Mouse (Mus musculus) heart, embryonic 12.5 days (tissue): Measurements from ENCODE around the gene Plppr1. TPM values are rescaled to one million over a fixed set of nuclear protein-coding genes. Genes with fewer than 3 reads are reported as not detected.
"Not testable (repeated sequence)": the region's sequence is repeated elsewhere in the genome, so short reads cannot be mapped to it uniquely, and the experiment has no call there.

Source experiments
- ATAC-seq: fragments of 200-750 bp; cut with Nextera tagmentation; 2 replicates; pipeline ENCODE4 v1.8.0; 2017; ENCODE audit warnings: moderate TSS enrichment, moderate library complexity; ENCODE audit not compliant: insufficient number of reproducible peaks, low FRiP score
- H3K27ac ChIP-seq: fragments of 300-500 bp; sonication (generic); 2 replicates; pipeline ENCODE4 v1.5.1; 2016; ENCODE audit warnings: mild to moderate bottlenecking, moderate library complexity; ENCODE audit not compliant: poor library complexity, severe bottlenecking
- H3K27me3 ChIP-seq: fragments of 300-500 bp; sonication (generic); replicated peaks from 2 replicates; pipeline ENCODE4 v1.6.1; 2016; ENCODE audit warnings: mild to moderate bottlenecking, moderate library complexity
- H3K36me3 ChIP-seq: fragments of 300-500 bp; sonication (generic); 2 replicates; pipeline ENCODE4 v1.6.1; 2016; ENCODE audit warnings: mild to moderate bottlenecking, moderate library complexity
- H3K4me1 ChIP-seq: fragments of 300-500 bp; sonication (generic); replicated peaks from 2 replicates; pipeline ENCODE4 v1.6.1; 2016; ENCODE audit warnings: mild to moderate bottlenecking
- H3K4me2 ChIP-seq: fragments of 300-500 bp; sonication (generic); 2 replicates; pipeline ENCODE4 v1.6.1; 2016; ENCODE audit warnings: mild to moderate bottlenecking, moderate library complexity
- H3K4me3 ChIP-seq: fragments of 300-500 bp; sonication (generic); 2 replicates; pipeline ENCODE4 v1.5.1; 2016; ENCODE audit warnings: mild to moderate bottlenecking
- H3K9ac ChIP-seq: fragments of 300-500 bp; sonication (generic); 2 replicates; pipeline ENCODE4 v1.6.1; 2016; ENCODE audit warnings: mild to moderate bottlenecking, moderate library complexity
- H3K9me3 ChIP-seq: fragments of 300-500 bp; sonication (generic); replicated peaks from 2 replicates; pipeline ENCODE4 v1.6.1; 2016; ENCODE audit warnings: mild to moderate bottlenecking, moderate library complexity
- WGBS: fragments of 180-500 bp; shearing (Covaris S2); methylation state at CpG from one replicate; pipeline ENCODE4 v1.1.7; 2016; 5-methylcytosine and 5-hydroxymethylcytosine counted together
- polyA plus RNA-seq: library from polyadenylated mRNA; unstranded; fragments of >200 nt; fragmentation: Nextera tagmentation; extraction: Ambion mirVana; gene quantifications from 2 replicates; pipeline ENCODE4 v1.2.1, GENCODE M21; 2016

The Plppr1 gene
- polyA plus RNA-seq, 1 experiment from 2014 or later, result 2.3 TPM

DNA sequence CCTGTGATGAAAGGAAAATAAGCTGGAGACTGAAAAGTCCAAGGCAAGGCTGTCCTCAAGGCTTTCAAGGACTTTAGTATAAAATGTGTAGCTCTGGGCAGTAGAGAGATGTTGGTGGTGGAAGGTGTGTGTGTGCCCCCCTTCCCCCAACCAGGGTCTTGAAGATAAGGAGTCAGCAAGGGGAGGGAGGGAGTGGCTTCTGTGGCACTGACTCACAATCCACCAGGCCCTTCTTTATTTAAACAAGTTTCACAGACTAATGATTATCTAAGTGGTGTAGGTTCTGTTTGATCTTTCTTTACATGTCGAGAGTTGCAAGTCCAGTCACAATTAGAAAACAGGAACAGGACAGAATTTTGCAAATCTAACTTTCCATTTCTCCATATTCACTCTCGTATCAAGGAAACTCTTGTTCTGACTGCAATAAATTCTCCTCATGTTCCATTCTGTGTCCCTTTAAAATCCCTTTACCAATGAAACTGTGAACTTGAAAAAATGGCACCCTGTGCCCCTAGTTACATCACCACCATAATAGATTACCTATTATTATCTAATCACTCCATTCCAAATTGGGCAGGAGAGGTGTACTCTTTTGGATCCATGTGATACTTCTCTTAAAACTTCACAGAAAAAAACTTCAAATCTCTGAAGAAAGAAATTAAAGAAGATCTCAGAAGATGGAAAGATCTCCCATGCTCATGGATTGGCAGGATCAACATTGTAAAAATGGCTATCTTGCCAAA is 324.7 kb downstream of the Plppr1 start:
- not testable (repeated sequence) for ATAC-seq, H3K9me3 ChIP-seq, H3K27me3 ChIP-seq, H3K4me3 ChIP-seq, H3K9ac ChIP-seq, H3K27ac ChIP-seq, H3K4me2 ChIP-seq, H3K4me1 ChIP-seq, H3K36me3 ChIP-seq
- 52% methylated on average over 2 of the region's 2 CpGs for WGBS

DNA sequence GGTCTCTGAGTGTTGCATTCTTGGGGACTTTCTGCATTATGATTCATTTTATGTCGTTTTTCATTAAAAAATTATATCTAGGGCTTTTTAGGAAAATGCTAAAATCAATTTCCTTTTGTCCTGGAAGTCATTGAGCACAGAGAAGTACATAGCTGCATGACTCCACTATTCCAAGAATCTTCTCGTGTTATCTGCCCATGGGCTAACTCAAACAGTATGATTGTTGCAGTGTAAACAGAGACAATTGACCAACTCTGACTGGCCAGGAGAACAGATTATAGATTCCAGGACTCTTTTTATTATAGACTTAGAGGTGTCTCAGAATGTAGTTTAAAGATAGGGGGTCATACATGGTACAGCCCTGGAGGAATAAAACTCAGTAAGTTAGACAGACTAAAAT is 327.8 kb downstream of the Plppr1 start:
- 41% methylated on average over 2 of the region's 2 CpGs for WGBS
- no peak for ATAC-seq
- H3K4me2 ChIP-seq, result no peak overlapping the region

More for the DNA sequence above, 327.8 kb downstream of the Plppr1 start:
- Histone ChIP-seq H3K36me3 (no peaks in the 10 kb centered on the region), H3K4me1 (no peaks in the 10 kb centered on the region), H3K27ac (no peak overlapping the region), H3K27me3 (no peaks in the 10 kb centered on the region), H3K9ac (no peak overlapping the region), H3K9me3 (no peaks in the 10 kb centered on the region), H3K4me3 (no peak overlapping the region)
